Mouse (Mus musculus) cerebellum, adult 18-20 months (tissue): Measurements from ENCODE around the gene Olfml2b.

Experiments used
- DNase-seq, 2 experiments: peaks; one replicate each; pipeline ENCODE4 v3.0.0; 2021

Gene Olfml2b

GRCm38 (mm10) chr1:170647381-170647780 is 3.0 kb downstream of the Olfml2b start:
- no peak for DNase-seq

GRCm38 (mm10) chr1:170647971-170648514 is 3.7 kb downstream of the Olfml2b start:
- DNase-seq, result no peak

GRCm38 (mm10) chr1:170651046-170651723 is 6.9 kb downstream of the Olfml2b start:
- DNase-seq, result no peak

- DNase-seq, result no peak
Measured at GRCm38 (mm10) chr1:170651989-170652740, 7.8 kb downstream of the Olfml2b start.

GRCm38 (mm10) chr1:170655280-170655917 is 11.1 kb downstream of the Olfml2b start:
- no peak for DNase-seq

GRCm38 (mm10) chr1:170656518-170657227 is 12.3 kb downstream of the Olfml2b start:
- DNase-seq, result no peak

- no peak for DNase-seq
Measured at GRCm38 (mm10) chr1:170657228-170657521, 12.8 kb downstream of the Olfml2b start.

GRCm38 (mm10) chr1:170657643-170658314 is 13.4 kb downstream of the Olfml2b start:
- DNase-seq, result no peak

GRCm38 (mm10) chr1:170659260-170659659 is 14.9 kb downstream of the Olfml2b start:
- DNase-seq, result no peak

- DNase-seq, result no peak
Measured at GRCm38 (mm10) chr1:170664620-170665185, 20.4 kb downstream of the Olfml2b start.

- DNase-seq, result no peak
Measured at GRCm38 (mm10) chr1:170665200-170665599, 20.9 kb downstream of the Olfml2b start.

- DNase-seq, result no peak
Measured at GRCm38 (mm10) chr1:170674184-170674775, 29.9 kb downstream of the Olfml2b start.

- DNase-seq, result no peak
Measured at GRCm38 (mm10) chr1:170677681-170678080, 33.3 kb downstream of the Olfml2b start.

- no peak for DNase-seq
Measured at GRCm38 (mm10) chr1:170678861-170679260, 34.5 kb downstream of the Olfml2b start.

- DNase-seq, result peak; percentile 14 to 27
Measured at GRCm38 (mm10) chr1:170679624-170680023, 35.3 kb downstream of the Olfml2b start.

GRCm38 (mm10) chr1:170683863-170684262 is 39.5 kb downstream of the Olfml2b start:
- DNase-seq, result no peak

- no peak for DNase-seq
Measured at GRCm38 (mm10) chr1:170689773-170690172, 45.4 kb downstream of the Olfml2b start.

- DNase-seq, result no peak
Measured at GRCm38 (mm10) chr1:170691301-170691700, 47.0 kb downstream of the Olfml2b start.

GRCm38 (mm10) chr1:170694821-170695291 is 50.5 kb downstream of the Olfml2b start:
- DNase-seq, result peak in 1 of 2 experiments; percentile 12

GRCm38 (mm10) chr1:170695326-170695725 is 51.0 kb downstream of the Olfml2b start:
- no peak for DNase-seq

GRCm38 (mm10) chr1:170696996-170697395 is 52.7 kb downstream of the Olfml2b start:
- DNase-seq, result no peak
